Mouse (Mus musculus): ENCODE results near the gene Acta1. TPM values are rescaled to one million over a fixed set of nuclear protein-coding genes. Genes with fewer than 3 reads are reported as not detected.

The Acta1 gene
- 41.3 and 41.8 TPM in 2 replicates for polyA plus RNA-seq (2015; fragmentation: Nextera tagmentation; extraction: Ambion mirVana)

GRCm38 (mm10) chr8:123894502-123895097 lies at the start of gene Acta1:
Acta1 (minus strand) TSS chr8:123894751.

GRCm38 (mm10) chr8:123859648-123860259 lies 34.8 kb downstream of the Acta1 start, which contains the start of gene Ccsap:
Ccsap (minus strand) TSS chr8:123860209.

Other genes starting within 250 kb of the Acta1 start
- gene Rhou, start 240.8 kb downstream of the Acta1 start, polyA plus RNA-seq (2015; fragmentation: Nextera tagmentation; extraction: Ambion mirVana), result 10.8 and 13.0 TPM in 2 replicates
- 107 and 111 TPM in 2 replicates for gene Rab4a, start 88.8 kb downstream of the Acta1 start, polyA plus RNA-seq (2015; fragmentation: Nextera tagmentation; extraction: Ambion mirVana)
- 6.2 and 6.3 TPM in 2 replicates for gene Ccsap, start 34.5 kb downstream of the Acta1 start, polyA plus RNA-seq (2015; fragmentation: Nextera tagmentation; extraction: Ambion mirVana)
- 15.2 and 15.4 TPM in 2 replicates for gene Nup133, start 54.5 kb upstream of the Acta1 start, polyA plus RNA-seq (2015; fragmentation: Nextera tagmentation; extraction: Ambion mirVana)
- gene Abcb10, start 88.4 kb upstream of the Acta1 start, polyA plus RNA-seq (2015; fragmentation: Nextera tagmentation; extraction: Ambion mirVana), result 16.8 and 17.6 TPM in 2 replicates
- 15.6 and 16.2 TPM in 2 replicates for gene Taf5l, start 126.6 kb upstream of the Acta1 start, polyA plus RNA-seq (2015; fragmentation: Nextera tagmentation; extraction: Ambion mirVana)
- gene Urb2, start 126.8 kb upstream of the Acta1 start, polyA plus RNA-seq (2015; fragmentation: Nextera tagmentation; extraction: Ambion mirVana), result 1.5 and 2.1 TPM in 2 replicates

All from neural tube, postnatal 0 days (tissue).